Mouse (Mus musculus): ENCODE results near the gene Olfr745.

The Olfr745 gene

DNA sequence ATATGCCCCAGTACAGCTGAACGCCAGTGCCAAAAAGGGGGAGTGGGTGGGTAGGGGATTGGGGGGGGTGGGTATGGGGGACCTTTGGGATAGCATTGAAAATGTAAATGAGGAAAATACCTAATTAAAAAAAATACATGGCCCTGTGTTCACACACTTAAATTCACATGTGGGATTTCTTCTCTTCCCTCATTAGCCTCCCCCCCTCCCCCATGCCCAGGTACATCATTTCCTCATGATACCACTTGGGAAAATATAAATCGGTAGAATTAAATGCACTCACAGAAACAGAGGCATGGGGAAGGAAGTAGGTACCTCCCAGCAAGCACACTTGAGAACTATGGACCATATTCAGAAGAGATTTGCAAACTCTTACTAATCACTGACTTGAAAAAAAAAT, at the start of gene Olfr745:
Gene Olfr745, plus strand, starts transcription at position 301 of the 400 bp plus-strand sequence.
- no peak for DNase-seq

DNA sequence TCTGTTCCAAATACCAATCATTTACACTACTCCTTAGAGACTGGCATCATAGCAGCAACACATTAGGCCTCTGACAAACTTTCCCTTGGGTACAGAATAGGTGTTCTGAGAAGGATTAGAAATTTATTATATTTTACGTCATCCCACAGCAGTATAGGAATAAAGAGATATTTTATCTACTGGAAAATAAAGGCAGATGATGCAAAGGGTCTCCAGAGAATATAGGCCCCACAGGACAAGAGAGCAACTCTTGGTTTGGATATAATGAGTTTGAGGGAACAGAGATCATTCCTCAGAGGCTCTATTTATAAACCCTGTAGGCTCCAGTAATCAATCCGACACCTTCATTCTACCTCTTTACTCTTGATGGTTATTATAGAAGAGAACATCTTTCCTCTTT, 24.6 kb upstream of the Olfr745 start, which contains the start of gene Olfr744:
Gene Olfr744, plus strand, starts transcription at position 301 of the 400 bp plus-strand sequence.
- DNase-seq = no peak

DNA sequence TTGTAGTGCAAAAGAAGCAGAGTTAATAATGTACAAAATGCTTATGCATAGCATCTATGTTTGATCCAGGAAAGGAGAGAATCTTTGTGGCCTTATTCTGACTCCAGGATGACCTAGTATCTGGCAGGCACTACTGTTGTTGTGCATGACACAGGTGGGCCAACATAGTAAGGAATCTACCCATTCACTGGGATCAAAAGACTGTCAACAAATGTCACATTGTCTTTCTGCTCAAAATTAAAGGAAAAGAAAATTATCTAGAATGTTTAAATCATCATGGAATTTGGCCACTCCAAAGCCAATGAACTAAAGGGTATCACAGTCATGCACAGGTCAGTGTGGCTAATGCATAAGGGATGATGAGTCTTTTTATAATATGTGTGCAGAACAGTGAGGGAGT, 7.6 kb downstream of the Olfr745 start, which contains the start of gene Olfr746:
Gene Olfr746, plus strand, starts transcription at position 301 of the 400 bp plus-strand sequence.
- no peak for DNase-seq

DNA sequence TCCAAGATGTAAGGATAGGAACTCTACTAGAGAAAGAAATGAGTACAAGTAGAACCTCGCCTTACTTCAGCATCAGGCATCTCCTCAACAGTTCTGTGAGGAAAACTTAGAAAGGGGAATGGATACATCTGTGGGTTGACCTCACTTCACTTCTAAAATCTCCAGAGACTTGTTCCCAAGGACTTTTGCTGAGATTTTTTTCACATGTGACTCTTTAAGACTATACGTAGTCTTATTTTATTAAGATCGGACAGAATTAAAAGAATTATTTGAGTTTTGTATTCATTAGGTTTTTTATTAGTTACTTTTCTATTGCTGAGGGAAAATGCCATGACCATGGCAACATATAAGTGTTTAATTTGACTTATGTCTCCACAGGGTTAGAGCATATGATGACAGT, 53.9 kb downstream of the Olfr745 start, which contains the start of gene Olfr747:
Gene Olfr747, minus strand, starts transcription at position 101 of the 400 bp plus-strand sequence.
- DNase-seq = no peak

Measured in kidney, adult 8-10 months (tissue).